Mouse (Mus musculus): ENCODE results near the gene P2ry12.

DNA sequence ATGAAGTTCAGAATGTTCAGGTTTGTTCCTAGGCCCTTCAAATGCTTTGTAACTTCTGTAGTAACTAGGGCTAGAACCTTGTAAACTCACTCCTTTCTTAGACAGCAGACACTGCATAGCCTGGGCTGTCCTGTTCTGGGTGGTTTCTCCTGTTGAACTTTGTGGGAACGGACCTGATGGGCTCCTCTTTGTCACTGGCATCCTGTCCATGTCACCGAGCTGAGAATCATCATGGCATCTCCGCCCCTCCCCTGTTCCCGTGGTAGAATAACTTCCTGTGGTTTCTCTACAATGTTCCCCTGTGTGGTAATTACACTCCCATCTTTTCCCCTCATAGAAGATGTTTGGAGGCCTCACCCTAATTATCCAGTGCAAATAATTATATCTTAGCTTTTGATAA lies 56.7 kb downstream of the P2ry12 start:
- TF ChIP-seq CTCF (IDR thresholded peaks at IDR 0.05; ENCODE audit: control insufficient read depth, insufficient read depth, insufficient replicate concordance, low read depth, low read length) (no peak), POLR2A (IDR thresholded peaks at IDR 0.05; ENCODE audit: control insufficient read depth, low read depth, low read length) (no peak)
